Mouse (Mus musculus) spleen, adult 2 months (tissue): ENCODE measurements around the gene Fam71f1.

ENCODE experiments used
- CTCF ChIP-seq: fragments of 200-500 bp; IDR thresholded peaks from 2 replicates; pipeline ENCODE4 v1.5.1; 2011; ENCODE audit warnings: mild to moderate bottlenecking, inconsistent platforms; ENCODE audit not compliant: insufficient read depth, insufficient read length, insufficient replicate concordance; ENCODE audit errors: extremely low read depth
- POLR2A ChIP-seq: fragments of 200-500 bp; IDR thresholded peaks from 2 replicates; pipeline ENCODE4 v1.6.1; 2011; ENCODE audit warnings: low read depth, low read length, inconsistent platforms

GRCm38 (mm10) chr6:29287481-29287880 is 31.5 kb upstream of the Fam71f1 start:
- TF ChIP-seq CTCF (no peak), POLR2A (no peak)
